Mouse (Mus musculus) MEL (cell line): ENCODE measurements at regions not wholly inside any gene's neighbourhood (a gene's known extent, or its start where the extent isn't known, plus 50 kb on each side); places are given as distances from the start of the nearest gene placed in this dataset.

Experiments
- BHLHE40 ChIP-seq: IDR thresholded peaks from 2 replicates; pipeline ENCODE4 v1.6.1; 2012; ENCODE audit warnings: low read depth, mild to moderate bottlenecking, inconsistent platforms, low read length, improper control_type of control experiment, borderline replicate concordance
- CHD2 ChIP-seq: IDR thresholded peaks from 2 replicates; pipeline ENCODE4 v1.6.1; 2011; ENCODE audit warnings: low read length, improper control_type of control experiment
- CTCF ChIP-seq, 3 experiments: IDR thresholded peaks in 2 of 3; conservative IDR thresholded peaks in 1 of 3; 2 replicates each; pipeline ENCODE4 v1.5.1; 2011 to 2012; ENCODE audit warnings: low read length in 3 of 3, low read depth in 2 of 3, mild to moderate bottlenecking in 2 of 3, improper control_type of control experiment in 1 of 3, inconsistent platforms in 1 of 3, mixed read lengths in 1 of 3, moderate library complexity in 1 of 3; ENCODE audit not compliant: control insufficient read depth in 1 of 3, insufficient read depth in 1 of 3, poor library complexity in 1 of 3, severe bottlenecking in 1 of 3
- E2F4 ChIP-seq: IDR thresholded peaks from 2 replicates; pipeline ENCODE4 v1.6.1; 2011; ENCODE audit warnings: low read depth, low read length, improper control_type of control experiment, borderline replicate concordance
- ELF1 ChIP-seq: IDR thresholded peaks from 2 replicates; pipeline ENCODE4 v1.6.1; 2014; ENCODE audit warnings: low read depth, mild to moderate bottlenecking, inconsistent platforms, low read length, improper control_type of control experiment, moderate library complexity
- ETS1 ChIP-seq: IDR thresholded peaks from 2 replicates; pipeline ENCODE4 v1.6.1; 2012; ENCODE audit warnings: low read depth, mild to moderate bottlenecking, inconsistent platforms, low read length, improper control_type of control experiment, moderate library complexity
- KAT2A ChIP-seq: conservative IDR thresholded peaks from 2 replicates; pipeline ENCODE4 v1.6.1; 2012; ENCODE audit warnings: low read depth, low read length, improper control_type of control experiment, inconsistent platforms
- MAX ChIP-seq: IDR thresholded peaks from 2 replicates; pipeline ENCODE4 v1.6.1; 2011; ENCODE audit warnings: low read length, improper control_type of control experiment
- MYC ChIP-seq: IDR thresholded peaks from 2 replicates; pipeline ENCODE4 v1.6.1; 2011; ENCODE audit warnings: low read depth, mild to moderate bottlenecking, low read length, improper control_type of control experiment, moderate library complexity
- POLR2A ChIP-seq, 2 experiments: IDR thresholded peaks; 2 replicates each; pipeline ENCODE4 v1.6.1; 2011 to 2012; ENCODE audit warnings: low read length in 2 of 2, mild to moderate bottlenecking in 2 of 2, control low read depth in 1 of 2, improper control_type of control experiment in 1 of 2, low read depth in 1 of 2, moderate library complexity in 1 of 2; ENCODE audit not compliant: control insufficient read depth in 1 of 2, insufficient read depth in 1 of 2, poor library complexity in 1 of 2
- POLR2AphosphoS2 ChIP-seq: IDR thresholded peaks from 2 replicates; pipeline ENCODE4 v1.6.1; 2011; ENCODE audit warnings: low read length, improper control_type of control experiment
- RCOR1 ChIP-seq: IDR thresholded peaks from 2 replicates; pipeline ENCODE4 v1.6.1; 2012; ENCODE audit warnings: low read depth, mild to moderate bottlenecking, inconsistent platforms, low read length, improper control_type of control experiment
- SMC3 ChIP-seq: IDR thresholded peaks from 2 replicates; pipeline ENCODE4 v1.6.1; 2011; ENCODE audit warnings: low read depth, low read length, improper control_type of control experiment
- TCF12 ChIP-seq: IDR thresholded peaks from 2 replicates; pipeline ENCODE4 v1.6.1; 2014; ENCODE audit warnings: low read depth, mild to moderate bottlenecking, inconsistent platforms, low read length, improper control_type of control experiment, moderate library complexity

GRCm38 (mm10) chr14:48906956-48907355 lies 158.9 kb upstream of the Ap5m1 start:
- TF ChIP-seq BHLHE40 (no peak), CTCF (IDR thresholded peaks at IDR 0.05 in 2 of 3, conservative IDR thresholded peaks at IDR 0.05 in 1 of 3; ENCODE audit: control insufficient read depth in 1 of 3, insufficient read depth in 1 of 3, low read depth in 2 of 3, low read length in 3 of 3, poor library complexity in 1 of 3, severe bottlenecking in 1 of 3) (no peak), E2F4 (no peak), MAX (no peak), CHD2 (no peak), POLR2A (IDR thresholded peaks at IDR 0.05; ENCODE audit: control insufficient read depth in 1 of 2, insufficient read depth in 1 of 2, low read depth in 1 of 2, low read length in 2 of 2, poor library complexity in 1 of 2) (no peak), TCF12 (no peak), ETS1 (no peak), KAT2A (no peak), SMC3 (no peak), RCOR1 (no peak), POLR2AphosphoS2 (no peak), MYC (no peak), ELF1 (no peak)
